9 mouse cellular contexts compared by ENCODE assay signal in genomic region chr3:96497451-96498028, GRCm38 (mm10). TPM values are rescaled to one million over a fixed set of nuclear protein-coding genes. Genes with fewer than 3 reads are reported as not detected.
DNase-seq lines count a peak whose midpoint lies in the region; ATAC-seq and TF ChIP-seq lines count a peak whose summit lies in the region.
"Had no signal": no experiment of that assay in that cellular context is flagged by ENCODE, and none has a peak within 500 bp of the region (broad histone marks: within the 10 kb centered on the region; RNA-seq: fewer than 3 reads in every experiment).

No protein-coding gene starts in this region.

- no peak for TF ChIP-seq POLR2A in brain, embryonic 14.5 days (IDR thresholded peaks at IDR 0.05; ENCODE audit: borderline replicate concordance, extremely low read depth, insufficient read depth, insufficient read length, poor library complexity, severe bottlenecking)

- H3K4me3 ChIP-seq in heart, embryonic 14.5 days (ENCODE audit: control insufficient read depth in 1 of 2, insufficient read depth in 1 of 2, low read depth in 1 of 2, low read length in 2 of 2), result peak overlapping the region; percentile 52 to 62
- H3K4me3 ChIP-seq in liver, embryonic 13.5 days (replicated peaks), result peak overlapping the region; percentile 68
- peak overlapping the region; percentile 44 for H3K4me3 ChIP-seq in neural tube, embryonic 11.5 days (ENCODE audit: low read depth, low read length)
- H3K4me3 ChIP-seq in stomach, postnatal 0 days (ENCODE audit: low read depth, low read length), result peak overlapping the region; percentile 37

- no peaks in the 10 kb centered on the region for H3K36me3 ChIP-seq in heart, embryonic 14.5 days (ENCODE audit: control insufficient read depth, insufficient read depth, low read length)
- H3K36me3 ChIP-seq in liver, embryonic 13.5 days, result no peaks in the 10 kb centered on the region
- H3K36me3 ChIP-seq in neural tube, embryonic 11.5 days (ENCODE audit: control insufficient read depth, insufficient read depth, low read length), result no peaks in the 10 kb centered on the region
- H3K36me3 ChIP-seq in stomach, postnatal 0 days (ENCODE audit: control insufficient read depth, insufficient read depth, low read length), result no peaks in the 10 kb centered on the region

- DNase-seq in CD4-positive, CD25-positive, alpha-beta regulatory T cell, adult 2 months (ENCODE audit: low read depth, low spot score), result peak; percentile 72
- DNase-seq in brain, embryonic 14.5 days (ENCODE audit: low read depth), result peak; percentile 83
- DNase-seq in kidney, postnatal 14 days, result peak; percentile 84
- DNase-seq in liver, embryonic 13.5 days, result peak; percentile 77
- DNase-seq in neural tube, embryonic 11.5 days (ENCODE audit: low spot score), result peak; percentile 78
- peak; percentile 85 for DNase-seq in stomach, postnatal 0 days (ENCODE audit: low spot score)

- 0 out of 4 replicates have a peak, but pooled peaks cover 0 to 2% of the 10 kb centered on the region in 2 experiments for H3K4me1 ChIP-seq in heart, embryonic 14.5 days (ENCODE audit: control insufficient read depth in 2 of 2, insufficient read depth in 2 of 2, low read length in 2 of 2)
- peaks cover 27% of the 10 kb centered on the region for H3K4me1 ChIP-seq in liver, embryonic 13.5 days (replicated peaks)
- no peaks in the 10 kb centered on the region for H3K4me1 ChIP-seq in neural tube, embryonic 11.5 days (ENCODE audit: control insufficient read depth, insufficient read depth, low read length)
- H3K4me1 ChIP-seq in stomach, postnatal 0 days (replicated peaks; ENCODE audit: control insufficient read depth, insufficient read depth), result no peaks in the 10 kb centered on the region

- no peak for TF ChIP-seq EP300 in stomach, postnatal 0 days (optimal IDR thresholded peaks at IDR 0.05)

- no peaks in the 10 kb centered on the region for H3K9me3 ChIP-seq in heart, embryonic 14.5 days (ENCODE audit: control insufficient read depth, low read length)
- H3K9me3 ChIP-seq in liver, embryonic 13.5 days (replicated peaks), result no peaks in the 10 kb centered on the region
- no peaks in the 10 kb centered on the region for H3K9me3 ChIP-seq in neural tube, embryonic 11.5 days (ENCODE audit: control insufficient read depth, low read length)
- H3K9me3 ChIP-seq in stomach, postnatal 0 days (ENCODE audit: control insufficient read depth, low read length), result no peaks in the 10 kb centered on the region

- H3K27me3 ChIP-seq in heart, embryonic 14.5 days (ENCODE audit: control insufficient read depth, insufficient read depth, low read length), result no peaks in the 10 kb centered on the region
- H3K27me3 ChIP-seq in liver, embryonic 13.5 days, result no peaks in the 10 kb centered on the region
- H3K27me3 ChIP-seq in neural tube, embryonic 11.5 days (ENCODE audit: control insufficient read depth, insufficient read depth, low read length), result no peaks in the 10 kb centered on the region
- H3K27me3 ChIP-seq in stomach, postnatal 0 days (ENCODE audit: control insufficient read depth, insufficient read depth, low read length), result no peaks in the 10 kb centered on the region

- no peak overlapping the region for H3K27ac ChIP-seq in heart, embryonic 14.5 days (replicated peaks in 1 of 2; ENCODE audit: control insufficient read depth in 1 of 2, insufficient read depth in 1 of 2, low read depth in 2 of 2, low read length in 2 of 2)
- H3K27ac ChIP-seq in liver, embryonic 13.5 days, result peak overlapping the region; percentile 26; the same call in 1 of the 2 replicates
- no peak overlapping the region for H3K27ac ChIP-seq in neural tube, embryonic 11.5 days (ENCODE audit: low read depth, low read length)
- H3K27ac ChIP-seq in stomach, postnatal 0 days (replicated peaks), result no peak overlapping the region

- ATAC-seq in erythroid progenitor cell, adult 5-6 weeks (replicated peaks; ENCODE audit: low FRiP score, poor library complexity, severe bottlenecking), result peak; percentile 61
- ATAC-seq in heart, embryonic 14.5 days (ENCODE audit: insufficient number of reproducible peaks, insufficient read depth, low FRiP score, low read depth), result no peak
- peak; percentile 58 for ATAC-seq in liver, embryonic 13.5 days (ENCODE audit: low read depth)
- ATAC-seq in neural tube, embryonic 11.5 days (ENCODE audit: insufficient read depth, low FRiP score, low TSS enrichment), result 0 out of 2 replicates have a peak, but pooled peaks have one; percentile 2
- ATAC-seq in stomach, postnatal 0 days (ENCODE audit: low FRiP score, low TSS enrichment), result peak; percentile 48; the same call in 1 of the 2 replicates

- peak overlapping the region; percentile 83 for H3K4me2 ChIP-seq in heart, embryonic 14.5 days (ENCODE audit: low read length)
- H3K4me2 ChIP-seq in liver, embryonic 13.5 days, result peak overlapping the region; percentile 85
- peak overlapping the region; percentile 86 for H3K4me2 ChIP-seq in neural tube, embryonic 11.5 days (ENCODE audit: low read depth)
- H3K4me2 ChIP-seq in stomach, postnatal 0 days (replicated peaks; ENCODE audit: low read depth), result peak overlapping the region; percentile 66

- peak overlapping the region; percentile 63 for H3K9ac ChIP-seq in heart, embryonic 14.5 days (ENCODE audit: low read length)
- H3K9ac ChIP-seq in liver, embryonic 13.5 days, result peak overlapping the region; percentile 76
- H3K9ac ChIP-seq in neural tube, embryonic 11.5 days (ENCODE audit: low read length), result no peak overlapping the region
- peak overlapping the region; percentile 9; the same call in 1 of the 2 replicates for H3K9ac ChIP-seq in stomach, postnatal 0 days (ENCODE audit: low read length)

- peak; percentile 44; the same call in 1 of the 2 replicates for TF ChIP-seq CTCF in brain, embryonic 14.5 days (IDR thresholded peaks at IDR 0.05; ENCODE audit: borderline replicate concordance, extremely low read depth, insufficient read depth, insufficient read length)
- peak; percentile 74 for TF ChIP-seq CTCF in stomach, postnatal 0 days (IDR thresholded peaks at IDR 0.05; ENCODE audit: low read depth)

- WGBS in heart, embryonic 14.5 days, result under 1% methylated on average over 19 of the region's 19 CpGs
- WGBS in liver, embryonic 13.5 days (ENCODE audit: insufficient replicate concordance), result under 1% methylated on average over 19 of the region's 19 CpGs
- 0% methylated on average over 19 of the region's 19 CpGs for WGBS in neural tube, embryonic 11.5 days
- 1% methylated on average over 19 of the region's 19 CpGs for WGBS in stomach, postnatal 0 days

RNA-seq across cellular contexts. Expression of gene Hfe2, which starts 27.4 kb away (rescaled TPM):
- 0.58 and 0.66 TPM in 2 replicates for polyA plus RNA-seq in brain, embryonic 14.5 days (2012; rRNA removed)
- not detected in 2 replicates for total RNA-seq in erythroid progenitor cell, adult 5-6 weeks (2015; ENCODE audit: low replicate concordance)
- not detected in 2 replicates for total RNA-seq in erythroid progenitor cell, adult 5-6 weeks (2017; ENCODE audit: low replicate concordance)
- polyA plus RNA-seq in heart, embryonic 14.5 days (2014; fragmentation: Nextera tagmentation; extraction: Ambion mirVana), result 10.8 and 11.7 TPM in 2 replicates
- polyA plus RNA-seq in liver, embryonic 13.5 days (2015; fragmentation: Nextera tagmentation; extraction: Ambion mirVana), result 1.3 and 1.7 TPM in 2 replicates
- 3.1 and 3.6 TPM in 2 replicates for polyA plus RNA-seq in neural tube, embryonic 11.5 days (2014; fragmentation: Nextera tagmentation; extraction: Ambion mirVana)
- 0.10 and 0.28 TPM in 2 replicates for polyA plus RNA-seq in stomach, postnatal 0 days (2015; fragmentation: Nextera tagmentation; extraction: Ambion mirVana)

RNA-seq across cellular contexts. Expression of gene BC107364, which starts 45.4 kb away (rescaled TPM):
- polyA plus RNA-seq in brain, embryonic 14.5 days (2012; rRNA removed), result 0.05 TPM in 1 of 2 replicates, not detected in the other
- not detected in 2 replicates for total RNA-seq in erythroid progenitor cell, adult 5-6 weeks (2015; ENCODE audit: low replicate concordance)
- total RNA-seq in erythroid progenitor cell, adult 5-6 weeks (2017; ENCODE audit: low replicate concordance), result not detected in 2 replicates
- polyA plus RNA-seq in heart, embryonic 14.5 days (2014; fragmentation: Nextera tagmentation; extraction: Ambion mirVana), result 0.66 and 1.0 TPM in 2 replicates
- polyA plus RNA-seq in liver, embryonic 13.5 days (2015; fragmentation: Nextera tagmentation; extraction: Ambion mirVana), result not detected in 2 replicates
- polyA plus RNA-seq in neural tube, embryonic 11.5 days (2014; fragmentation: Nextera tagmentation; extraction: Ambion mirVana), result not detected in 2 replicates
- 0.18 and 0.36 TPM in 2 replicates for polyA plus RNA-seq in stomach, postnatal 0 days (2015; fragmentation: Nextera tagmentation; extraction: Ambion mirVana)
- total RNA-seq: gastrocnemius, postnatal 4 days had no signal
